Mouse (Mus musculus) mature B cell (primary cell): ENCODE data around the gene Trabd2b.

Source experiments
- in situ Hi-C: fragments of 300-500 bp; cut with MboI; formaldehyde crosslinking; loops from 2 replicates; pipeline ENCODE4 v1.14.3; 2019

Gene Trabd2b

GRCm38 (mm10) chr4:114492157-114492556, 85.6 kb downstream of the Trabd2b start:
- in situ Hi-C loops = no loop called here

GRCm38 (mm10) chr4:114494035-114494434, 87.5 kb downstream of the Trabd2b start:
- in situ Hi-C loops = no loop called here

GRCm38 (mm10) chr4:114495688-114496426, 89.3 kb downstream of the Trabd2b start:
- in situ Hi-C loops = no loop called here

DNA sequence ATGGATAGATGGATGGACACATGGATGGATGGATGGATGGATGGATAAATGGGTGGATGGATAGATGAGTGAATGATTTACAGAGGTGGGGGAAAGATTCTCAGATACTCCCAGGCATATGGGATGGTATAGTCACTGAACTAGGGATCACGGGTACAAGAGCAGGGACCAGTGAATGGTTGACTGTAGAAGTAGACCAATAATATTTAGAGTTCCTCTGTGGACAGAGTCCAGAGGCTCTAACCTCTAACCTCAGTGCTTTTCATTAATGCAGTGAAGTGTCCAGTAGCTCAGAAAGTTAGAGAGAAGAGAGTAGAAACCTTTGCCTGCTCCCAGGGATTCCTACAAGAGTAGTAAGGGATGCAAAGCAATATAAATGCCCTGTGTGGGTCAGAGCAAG, 93.1 kb downstream of the Trabd2b start:
- in situ Hi-C loops = no loop called here

DNA sequence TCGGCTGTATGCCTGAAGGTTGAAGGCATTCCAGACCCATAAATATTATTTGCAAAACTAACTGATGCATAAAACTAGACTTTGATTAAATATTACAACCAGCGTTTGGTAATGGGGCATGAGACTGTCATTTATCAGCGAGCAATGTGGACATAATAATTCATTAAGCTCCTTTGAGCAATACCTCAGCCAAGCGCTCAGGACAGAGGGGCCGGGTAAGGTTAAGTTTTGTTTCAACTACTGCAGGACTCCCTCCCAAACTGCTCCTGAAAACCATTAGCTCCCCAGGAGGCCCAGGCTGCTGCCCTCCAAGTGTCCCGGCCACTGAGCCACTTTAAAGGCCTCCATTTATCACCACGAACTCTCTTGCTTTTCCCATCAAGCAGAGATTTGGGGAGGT, 93.8 kb downstream of the Trabd2b start:
- in situ Hi-C loops = no loop called here

GRCm38 (mm10) chr4:114501048-114501447, 94.5 kb downstream of the Trabd2b start:
- in situ Hi-C loops = no loop called here

DNA sequence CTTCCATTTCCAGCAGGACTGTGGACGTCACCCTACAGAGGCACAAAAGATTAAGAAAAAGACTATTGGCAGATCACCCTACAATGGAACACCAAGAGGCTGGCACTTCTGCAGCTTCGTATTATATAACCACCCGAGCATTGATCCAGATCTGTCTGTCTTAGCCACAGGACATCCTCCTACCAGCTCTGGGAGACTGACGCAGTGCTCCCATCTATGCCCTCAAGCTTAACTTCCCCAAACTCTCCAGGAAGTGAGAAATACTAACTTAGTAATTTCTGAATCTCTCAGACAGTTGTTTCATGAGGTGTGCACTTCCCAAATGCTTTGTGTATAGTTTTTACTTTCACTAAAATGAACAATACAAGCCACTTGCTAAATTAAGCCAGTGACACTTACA, 95.1 kb downstream of the Trabd2b start:
- in situ Hi-C loops = no loop called here

DNA sequence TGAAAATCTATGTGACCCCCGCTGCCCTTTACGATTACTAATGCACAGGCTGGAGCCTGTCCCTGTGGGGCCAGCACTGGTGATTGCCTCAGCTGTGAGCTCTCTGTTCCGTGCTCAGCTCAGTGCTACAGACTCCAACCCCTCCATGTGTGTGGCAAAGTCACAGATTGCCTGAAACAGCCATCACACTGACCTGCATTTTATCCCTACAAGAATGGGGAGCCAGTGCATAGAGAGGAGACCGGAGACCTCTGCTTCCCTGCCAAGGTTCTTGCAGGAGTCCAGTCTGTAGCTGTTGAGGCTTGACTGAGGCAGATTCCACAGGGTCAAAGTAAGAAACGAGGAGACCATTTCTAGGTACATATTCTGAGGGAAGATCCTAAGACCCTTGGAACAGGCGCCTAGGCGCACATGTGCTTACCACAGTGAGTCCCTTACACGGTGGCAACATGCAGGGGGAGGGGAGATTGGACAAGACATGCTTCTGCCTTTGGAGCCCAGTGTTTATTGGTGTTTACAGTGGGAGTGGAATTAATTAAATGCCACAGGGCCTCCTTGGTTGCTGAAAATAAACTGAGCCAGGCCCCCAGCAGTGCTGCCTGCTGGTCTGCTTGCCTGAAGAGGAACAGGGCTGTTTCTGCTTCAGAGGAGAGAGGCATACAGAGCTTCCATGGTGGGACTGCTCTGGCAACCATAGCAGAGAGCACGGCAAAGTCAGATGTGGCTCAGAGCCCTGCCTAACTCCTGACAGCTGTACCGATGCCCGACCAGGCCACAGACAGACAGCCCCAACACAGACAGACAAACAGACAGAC, 97.9 kb downstream of the Trabd2b start:
- in situ Hi-C loops = no loop called here

DNA sequence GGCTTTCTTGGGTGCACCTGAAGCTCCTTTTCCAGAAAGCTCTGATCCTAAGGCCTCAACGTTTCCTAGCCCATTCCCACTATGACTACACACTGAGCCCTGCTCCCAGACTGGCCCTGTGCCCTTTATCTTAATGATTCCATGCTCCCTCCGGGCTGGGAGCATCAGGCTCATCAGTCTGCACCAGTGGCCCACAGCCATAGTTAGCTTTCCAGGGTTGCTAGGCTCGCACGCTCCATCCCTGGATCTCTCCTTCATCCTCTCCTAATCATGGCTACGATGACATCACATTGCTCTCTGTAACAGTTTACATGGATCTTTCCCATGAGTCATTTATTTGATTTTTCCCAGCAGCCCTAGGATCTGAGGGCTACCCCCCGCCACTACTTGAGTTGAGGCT, 103.1 kb downstream of the Trabd2b start:
- in situ Hi-C loops = no loop called here

GRCm38 (mm10) chr4:114511649-114512048, 105.1 kb downstream of the Trabd2b start:
- in situ Hi-C loops = no loop called here

DNA sequence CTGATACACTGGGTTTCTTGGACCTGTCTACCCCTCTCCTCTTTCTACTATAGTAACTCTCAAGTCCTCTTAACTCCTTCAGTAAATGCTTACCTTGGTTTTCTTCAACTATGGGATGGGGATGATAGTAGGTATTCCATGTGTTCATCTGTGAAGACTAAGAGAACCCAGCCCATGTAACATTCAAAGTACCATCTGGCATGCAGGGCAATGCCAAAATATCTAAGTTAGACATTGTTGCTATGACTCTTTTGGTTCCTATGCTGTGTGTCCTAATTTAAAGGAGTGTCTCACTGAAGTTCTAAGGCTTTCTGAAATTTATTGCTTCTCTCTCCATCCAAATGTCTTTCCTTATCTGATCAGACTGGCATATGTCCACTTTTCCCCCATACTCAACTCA, 106.6 kb downstream of the Trabd2b start:
- in situ Hi-C loops = no loop called here

DNA sequence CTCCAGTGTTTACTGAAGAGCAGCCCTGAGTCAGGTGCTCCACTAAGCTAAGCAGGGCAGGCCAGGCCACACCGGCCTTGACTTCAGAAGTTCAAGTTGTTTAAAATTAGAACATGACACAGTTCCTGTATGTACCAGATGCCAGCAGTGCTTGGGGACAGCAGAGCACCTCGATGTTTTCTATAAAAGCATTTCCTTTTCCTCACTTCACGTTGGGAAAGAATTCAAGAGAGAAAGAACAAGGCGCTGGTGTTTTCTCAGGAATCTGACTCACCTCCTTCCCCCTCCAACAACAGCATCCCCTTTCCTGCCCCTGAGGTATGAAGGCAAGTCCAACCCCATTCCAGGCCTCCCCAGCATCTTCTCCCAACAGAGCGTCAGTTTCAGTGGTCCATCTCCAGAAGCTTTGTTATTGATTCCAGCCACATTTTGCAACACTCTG, 108.8 kb downstream of the Trabd2b start:
- in situ Hi-C loops = no loop called here

DNA sequence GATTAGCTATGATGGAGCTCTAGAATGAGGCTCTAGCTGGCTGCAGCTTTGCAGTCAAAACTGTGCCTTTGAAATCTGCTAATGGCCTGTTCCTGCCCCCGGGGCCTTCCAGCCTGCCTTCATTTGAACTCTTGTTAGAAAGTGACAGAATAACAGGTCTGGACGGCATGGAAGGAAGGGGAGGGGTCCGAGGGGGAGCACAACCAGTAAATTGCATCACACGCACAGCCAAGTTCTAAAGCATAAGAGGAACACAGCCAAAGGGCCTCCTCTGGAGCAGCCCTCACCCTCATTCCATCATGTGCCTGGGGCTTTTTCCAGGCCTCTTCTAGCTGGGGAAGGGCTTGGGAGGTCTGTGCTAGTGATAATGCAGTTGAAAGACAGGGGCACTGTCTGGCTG, 110.1 kb downstream of the Trabd2b start:
- in situ Hi-C loops = no loop called here

DNA sequence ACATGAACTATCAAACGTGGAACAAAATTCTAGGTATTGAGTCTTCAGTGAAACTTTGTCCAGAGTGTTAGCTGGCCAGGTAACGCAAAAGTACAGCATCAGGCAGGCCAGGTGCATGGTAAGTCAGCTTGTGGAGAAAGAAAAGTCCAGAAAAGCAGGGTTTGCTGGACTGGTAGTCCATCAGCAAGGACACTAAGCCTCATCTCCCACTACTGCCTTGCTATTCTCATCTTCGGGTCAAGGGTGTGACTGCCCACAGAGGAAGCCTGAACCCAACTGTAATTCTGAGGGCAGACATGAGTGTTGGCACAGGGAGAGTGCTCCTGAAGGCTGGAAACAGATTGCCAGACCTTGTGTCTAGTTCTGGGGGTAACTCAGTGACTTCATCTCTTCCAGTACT, 111.5 kb downstream of the Trabd2b start:
- in situ Hi-C loops = no loop called here

GRCm38 (mm10) chr4:114518571-114518970, 112.0 kb downstream of the Trabd2b start:
- in situ Hi-C loops = no loop called here

DNA sequence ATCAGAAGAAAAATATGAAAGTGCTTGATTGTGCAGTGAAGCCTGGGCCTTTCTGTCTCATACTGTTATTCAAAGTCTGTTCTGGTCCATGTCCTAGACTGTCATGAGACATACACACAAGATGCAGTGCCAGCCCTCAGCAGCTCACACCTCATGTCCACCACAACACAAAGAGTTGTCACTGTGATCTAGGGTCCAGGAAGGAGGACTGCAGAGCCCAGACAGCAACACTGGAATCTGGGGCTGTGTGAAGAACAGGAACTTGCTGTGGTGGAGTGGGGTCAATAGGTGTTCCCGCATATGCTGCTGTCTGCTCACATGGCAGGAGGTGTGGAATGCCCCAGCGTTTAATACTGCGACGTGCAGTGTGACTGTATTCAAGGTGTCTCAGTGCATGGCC, 112.8 kb downstream of the Trabd2b start:
- in situ Hi-C loops = no loop called here

DNA sequence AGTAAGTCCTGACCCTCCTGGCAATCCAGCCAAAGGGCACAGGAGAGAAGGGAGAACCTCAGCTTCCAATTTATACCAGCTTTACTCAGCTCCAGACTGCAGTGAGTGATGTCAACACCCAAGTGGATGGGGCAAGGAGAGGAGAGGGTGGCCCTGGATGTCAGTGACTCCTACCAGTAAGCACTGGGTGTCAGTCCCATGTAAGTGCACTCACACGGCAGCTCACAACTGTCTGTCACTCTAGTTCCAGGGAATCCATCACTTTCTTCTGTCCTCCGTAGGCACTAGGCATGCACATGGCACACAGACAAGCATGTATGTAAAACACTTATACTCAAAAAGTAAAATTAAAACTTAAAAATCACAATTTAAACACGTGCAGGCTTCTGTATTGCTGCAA, 113.4 kb downstream of the Trabd2b start:
- in situ Hi-C loops = no loop called here

GRCm38 (mm10) chr4:114523335-114524188, 117.0 kb downstream of the Trabd2b start:
- in situ Hi-C loops = no loop called here

GRCm38 (mm10) chr4:114531591-114531990, 125.1 kb downstream of the Trabd2b start:
- in situ Hi-C loops = no loop called here

DNA sequence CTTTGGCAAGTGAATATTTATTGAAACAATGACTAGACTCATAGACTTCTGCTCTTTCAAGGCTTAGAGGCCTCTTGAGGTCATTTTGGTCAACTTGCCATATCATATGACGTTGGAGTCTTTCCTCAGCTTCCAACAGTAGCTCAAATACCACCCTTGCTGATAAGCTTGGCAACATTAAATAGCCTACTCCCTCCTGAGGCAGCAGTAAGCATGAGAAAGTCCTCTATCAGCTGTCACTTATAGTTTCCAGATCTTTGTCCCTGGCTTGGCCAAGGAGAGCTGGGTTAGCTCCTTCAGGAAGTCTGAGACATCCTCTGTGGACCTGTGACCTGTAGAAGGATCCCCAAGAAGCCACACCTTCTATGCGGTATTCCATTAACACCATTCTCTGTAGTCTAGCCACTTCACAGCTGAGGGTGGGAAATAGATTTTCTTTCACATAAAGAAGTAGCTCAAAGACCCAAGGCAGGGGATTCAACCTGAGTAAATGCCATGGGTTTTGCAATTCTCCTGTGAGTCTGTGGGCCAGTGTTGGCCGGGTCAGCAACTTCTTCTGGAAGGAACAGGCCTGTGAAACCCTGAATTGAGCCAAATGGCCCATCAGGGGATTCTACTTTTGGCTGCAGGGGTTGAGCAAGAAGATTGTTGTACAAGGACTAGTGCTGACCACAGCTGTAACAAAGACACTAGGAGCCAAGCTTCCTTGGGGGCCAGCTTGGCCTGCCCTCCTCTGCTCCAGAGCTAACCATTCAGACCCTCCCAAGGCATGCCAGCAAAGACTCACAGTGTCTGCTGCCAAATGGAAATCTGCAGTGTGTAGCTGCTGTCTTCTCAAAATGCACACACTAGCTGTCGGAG, 127.6 kb downstream of the Trabd2b start:
- in situ Hi-C loops = no loop called here

- in situ Hi-C loops = no loop called here
These were observed 131.0 kb downstream of the Trabd2b start for GRCm38 (mm10) chr4:114537376-114537974.
